12 mouse cellular contexts compared by ENCODE assay signal in the genomic region with DNA sequence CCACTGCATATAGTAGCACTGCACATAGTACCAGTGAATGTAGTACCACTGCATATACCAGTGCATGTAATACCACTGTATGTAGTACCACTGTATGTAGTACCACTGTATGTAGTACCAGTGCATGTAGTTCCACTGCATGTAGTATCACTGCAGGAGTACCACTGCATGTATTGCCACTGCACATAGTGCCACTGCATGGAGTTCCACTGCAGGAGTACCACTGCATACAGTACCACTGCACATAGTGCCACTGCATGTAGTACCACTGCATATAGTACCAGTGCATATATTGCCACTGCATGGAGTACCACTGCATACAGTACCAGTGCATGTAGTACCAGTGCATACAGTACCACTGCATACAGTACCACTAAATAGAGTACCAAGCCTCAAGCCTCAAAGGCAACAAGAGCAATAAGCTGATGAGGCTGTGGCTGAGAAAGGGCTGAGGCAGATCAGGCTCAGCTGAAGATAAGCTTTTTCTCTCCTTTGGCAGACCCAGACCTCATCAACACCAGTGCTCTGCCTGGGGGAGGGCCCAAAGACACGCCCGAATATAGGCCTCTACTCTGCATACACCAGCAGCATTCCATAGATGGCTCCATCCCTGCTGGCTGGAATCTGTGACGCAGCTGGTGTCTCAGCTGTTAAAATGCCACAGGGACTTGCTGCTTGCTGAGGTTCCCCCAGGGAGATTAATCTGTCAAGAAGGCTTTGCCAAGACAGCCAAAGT. TPM values are rescaled to one million over a fixed set of nuclear protein-coding genes. Genes with fewer than 3 reads are reported as not detected.
DNase-seq lines count a peak whose midpoint lies in the region; ATAC-seq and TF ChIP-seq lines count a peak whose summit lies in the region.
"Had no signal": no experiment of that assay in that cellular context is flagged by ENCODE, and none has a peak within 500 bp of the region (broad histone marks: within the 10 kb centered on the region; RNA-seq: fewer than 3 reads in every experiment).

No protein-coding gene starts in this region.

- H3K36me3 ChIP-seq in midbrain, embryonic 12.5 days = no peaks in the 10 kb centered on the region
- no peaks in the 10 kb centered on the region for H3K36me3 ChIP-seq in midbrain, postnatal 0 days (ENCODE audit: insufficient read depth, low read length)
- no peaks in the 10 kb centered on the region for H3K36me3 ChIP-seq in intestine, embryonic 15.5 days
- H3K36me3 ChIP-seq in myocyte (ENCODE audit: control insufficient read depth, insufficient read depth) = no peaks in the 10 kb centered on the region

- H3K27me3 ChIP-seq in midbrain, embryonic 12.5 days = peaks cover 6% of the 10 kb centered on the region; the same call in 1 of the 2 replicates
- no peaks in the 10 kb centered on the region for H3K27me3 ChIP-seq in midbrain, postnatal 0 days (ENCODE audit: insufficient read depth, low read length)
- H3K27me3 ChIP-seq in intestine, embryonic 15.5 days (replicated peaks) = no peaks in the 10 kb centered on the region
- H3K27me3 ChIP-seq in myocyte (ENCODE audit: control insufficient read depth, insufficient read depth, insufficient read length) = no peaks in the 10 kb centered on the region

- no peak for TF ChIP-seq POLR2A in myocyte (IDR thresholded peaks at IDR 0.05; ENCODE audit: insufficient read length, low read depth)

- H3K4me2 ChIP-seq in midbrain, embryonic 12.5 days (replicated peaks) = no peak overlapping the region
- H3K4me2 ChIP-seq in midbrain, postnatal 0 days (ENCODE audit: low read depth, low read length, poor library complexity, severe bottlenecking) = no peak overlapping the region
- no peak overlapping the region for H3K4me2 ChIP-seq in intestine, embryonic 15.5 days (replicated peaks)
- no peak overlapping the region for H3K4me2 ChIP-seq in myocyte (ENCODE audit: low read depth)
- H3K4me2 ChIP-seq: heart, embryonic 11.5 days had no signal

- H3K27ac ChIP-seq in midbrain, embryonic 12.5 days (replicated peaks) = no peak overlapping the region
- H3K27ac ChIP-seq in midbrain, postnatal 0 days (ENCODE audit: low read depth, low read length) = no peak overlapping the region
- no peak overlapping the region for H3K27ac ChIP-seq in intestine, embryonic 15.5 days

- WGBS in midbrain, embryonic 12.5 days = 53% methylated on average over 3 of the region's 3 CpGs
- 60% methylated on average over 3 of the region's 3 CpGs for WGBS in midbrain, postnatal 0 days
- 50% methylated on average over 3 of the region's 3 CpGs for WGBS in intestine, embryonic 15.5 days

- intact Hi-C loops in gastrocnemius, postnatal 14 days (cut with DNase I; ENCODE audit: low total_unique reads) = loop anchor here (5.0 kb wide), 1 partner anchor 198 kb away; no protein-coding TSS in a partner anchor

- H3K9ac ChIP-seq in midbrain, embryonic 12.5 days (replicated peaks) = no peak overlapping the region
- no peak overlapping the region for H3K9ac ChIP-seq in midbrain, postnatal 0 days (replicated peaks; ENCODE audit: low read length, poor library complexity, severe bottlenecking)
- no peak overlapping the region for H3K9ac ChIP-seq in intestine, embryonic 15.5 days

- H3ac ChIP-seq in myocyte (ENCODE audit: control insufficient read depth, insufficient read length) = no peak overlapping the region

- no peak overlapping the region for H3K4me3 ChIP-seq in midbrain, embryonic 12.5 days
- H3K4me3 ChIP-seq in midbrain, postnatal 0 days (ENCODE audit: low read depth, low read length) = no peak overlapping the region
- no peak overlapping the region for H3K4me3 ChIP-seq in intestine, embryonic 15.5 days (replicated peaks)
- H3K4me3 ChIP-seq in myocyte = no peak overlapping the region
- H3K4me3 ChIP-seq: erythroblast, embryonic 14.5 days had no signal

- peak; percentile 29 for DNase-seq in gastrocnemius, postnatal 14 days
- no peak for DNase-seq in gastrocnemius, adult 8-10 months (ENCODE audit: low spot score in 2 of 2)
- DNase-seq in midbrain, postnatal 0 days (ENCODE audit: low spot score) = no peak
- no peak for DNase-seq in ovary, postnatal 36 days (ENCODE audit: low spot score)
- DNase-seq in adrenal gland, adult (ENCODE audit: inconsistent age in 2 of 2, low spot score in 1 of 2) = no peak
- DNase-seq: kidney, postnatal 14 days; lung, adult 18-20 months had no signal

- no peaks in the 10 kb centered on the region for H3K9me3 ChIP-seq in midbrain, embryonic 12.5 days
- H3K9me3 ChIP-seq in midbrain, postnatal 0 days (ENCODE audit: low read length) = no peaks in the 10 kb centered on the region
- H3K9me3 ChIP-seq in intestine, embryonic 15.5 days = no peaks in the 10 kb centered on the region

- no peaks in the 10 kb centered on the region for H3K79me2 ChIP-seq in myocyte (ENCODE audit: control insufficient read depth, insufficient read depth)

- no peaks in the 10 kb centered on the region; the same call in 1 of the 2 replicates for H3K4me1 ChIP-seq in midbrain, embryonic 12.5 days
- H3K4me1 ChIP-seq in midbrain, postnatal 0 days (ENCODE audit: insufficient read depth, low read length) = no peaks in the 10 kb centered on the region
- no peaks in the 10 kb centered on the region for H3K4me1 ChIP-seq in intestine, embryonic 15.5 days (replicated peaks)

- ATAC-seq in midbrain, embryonic 12.5 days (ENCODE audit: low FRiP score, low read depth) = peak; percentile 49; the same call in 1 of the 2 replicates
- no peak for ATAC-seq in midbrain, postnatal 0 days (ENCODE audit: low FRiP score)
- ATAC-seq in intestine, embryonic 15.5 days = peak; percentile 20; the same call in 1 of the 2 replicates

- no peak for TF ChIP-seq CTCF in midbrain, postnatal 0 days (IDR thresholded peaks at IDR 0.05)

TF ChIP-seq in myocyte, 11 proteins besides CTCF, POLR2A, EP300 and RAD21:
- TF ChIP-seq CEBPB (IDR thresholded peaks at IDR 0.05; ENCODE audit: insufficient read depth, poor library complexity, severe bottlenecking) (no peak), MYOG (IDR thresholded peaks at IDR 0.05; ENCODE audit: control insufficient read depth in 1 of 3, insufficient read depth in 1 of 3, insufficient read length in 2 of 3, low read depth in 2 of 3) (peak; percentile 73 to 96 (median 96)), SRF (IDR thresholded peaks at IDR 0.05; ENCODE audit: control insufficient read depth, insufficient read length, low read depth) (peak; percentile 71), MYOD1 (IDR thresholded peaks at IDR 0.05; ENCODE audit: control insufficient read depth in 1 of 3, insufficient read length in 2 of 3, low read depth in 2 of 3) (peak; percentile 29 to 95 (median 52)), TCF12 (IDR thresholded peaks at IDR 0.05; ENCODE audit: insufficient read depth, poor library complexity, severe bottlenecking) (peak; percentile 97), TCF3 (IDR thresholded peaks at IDR 0.05; ENCODE audit: insufficient read length, low read depth) (peak; percentile 85), E2F4 (IDR thresholded peaks at IDR 0.05; ENCODE audit: insufficient read depth) (no peak)

RNA-seq across cellular contexts. Expression of a gene that starts 9.8 kb away (rescaled TPM):
- total RNA-seq in gastrocnemius, postnatal 14 days (2021) = 100 to 1,000 TPM; 177 to 181 TPM
- 100 to 1,000 TPM; 142 to 173 (median 149) TPM for total RNA-seq in gastrocnemius, adult 8-10 months (2022)
- 328 TPM in 2 replicates for polyA plus RNA-seq in midbrain, embryonic 12.5 days (2016; fragmentation: Nextera tagmentation; extraction: Ambion mirVana)
- 95.3 and 124 TPM in 2 replicates for total RNA-seq in midbrain, postnatal 0 days (2014; rRNA removed)
- polyA plus RNA-seq in midbrain, postnatal 0 days (2015; fragmentation: Nextera tagmentation; extraction: Ambion mirVana) = 289 and 306 TPM in 2 replicates
- polyA plus RNA-seq in intestine, embryonic 15.5 days (2015; fragmentation: Nextera tagmentation; extraction: Ambion mirVana) = 228 and 235 TPM in 2 replicates
- polyA plus RNA-seq in myocyte (2012; fragmentation: generic; extraction: Trizol) = 201 TPM

RNA-seq across cellular contexts. Expression of a gene that starts 59.3 kb away (rescaled TPM):
- total RNA-seq in gastrocnemius, postnatal 14 days (2021) = 1 to 10 TPM; 7.7 to 9.7 TPM
- total RNA-seq in gastrocnemius, adult 8-10 months (2022) = 10 to 100 TPM in 2 of 4 experiments, 1 to 10 TPM in 2; 5.9 to 11.3 (median 9.4) TPM
- 14.9 and 15.4 TPM in 2 replicates for polyA plus RNA-seq in midbrain, embryonic 12.5 days (2016; fragmentation: Nextera tagmentation; extraction: Ambion mirVana)
- 13.9 and 23.4 TPM in 2 replicates for total RNA-seq in midbrain, postnatal 0 days (2014; rRNA removed)
- polyA plus RNA-seq in midbrain, postnatal 0 days (2015; fragmentation: Nextera tagmentation; extraction: Ambion mirVana) = 12.9 and 13.1 TPM in 2 replicates
- 10.2 and 12.1 TPM in 2 replicates for polyA plus RNA-seq in intestine, embryonic 15.5 days (2015; fragmentation: Nextera tagmentation; extraction: Ambion mirVana)
- polyA plus RNA-seq in myocyte (2012; fragmentation: generic; extraction: Trizol) = 9.3 TPM
